Comparison of ENCODE assay signal across 8 mouse cellular contexts in genomic region chr11:98850100-98851093, GRCm38 (mm10). TPM values are rescaled to one million over a fixed set of nuclear protein-coding genes. Genes with fewer than 3 reads are reported as not detected.
DNase-seq lines count a peak whose midpoint lies in the region; ATAC-seq and TF ChIP-seq lines count a peak whose summit lies in the region.

No protein-coding gene starts in this region.

- H3K4me3 ChIP-seq in embryonic facial prominence, embryonic 11.5 days (ENCODE audit: low read depth, low read length): no peak overlapping the region
- H3K4me3 ChIP-seq in hindbrain, postnatal 0 days (ENCODE audit: low read length): 0 out of 2 replicates have a peak overlapping the region, but pooled peaks have one; percentile 6
- H3K4me3 ChIP-seq in neural tube, embryonic 15.5 days (replicated peaks): peak overlapping the region; percentile 25

- intact Hi-C loops in left cerebral cortex, postnatal 4 days (cut with DNase I): no loop called here

- no peak overlapping the region; the same call in 1 of the 2 replicates for H3K9ac ChIP-seq in embryonic facial prominence, embryonic 11.5 days (replicated peaks; ENCODE audit: low read length)
- H3K9ac ChIP-seq in hindbrain, postnatal 0 days (replicated peaks; ENCODE audit: low read length): 0 out of 2 replicates have a peak overlapping the region, but pooled peaks have one; percentile 13
- H3K9ac ChIP-seq in neural tube, embryonic 15.5 days (replicated peaks): peak overlapping the region; percentile 29

- no peak overlapping the region for H3K4me2 ChIP-seq in embryonic facial prominence, embryonic 11.5 days (ENCODE audit: low read depth, low read length)
- H3K4me2 ChIP-seq in hindbrain, postnatal 0 days (ENCODE audit: low read depth, low read length): peak overlapping the region; percentile 38
- H3K4me2 ChIP-seq in neural tube, embryonic 15.5 days: peak overlapping the region; percentile 49

- peak; percentile 69 for DNase-seq in left cerebral cortex, postnatal 4 days
- DNase-seq in left cerebral cortex, adult 11 months (ENCODE audit: low spot score): no peak
- peak; percentile 25 for DNase-seq in embryonic facial prominence, embryonic 11.5 days (ENCODE audit: low spot score)
- DNase-seq in hindbrain, postnatal 0 days (ENCODE audit: low spot score): peak; percentile 78
- DNase-seq in kidney, adult 18-20 months: no peak
- no peak for DNase-seq in yolk sac, embryonic 10.5 days (ENCODE audit: low spot score)
- DNase-seq in heart, adult 11 months: no peak

- no peak for ATAC-seq in embryonic facial prominence, embryonic 11.5 days (replicated peaks; ENCODE audit: insufficient number of reproducible peaks, low FRiP score, low TSS enrichment, low read depth)
- ATAC-seq in hindbrain, postnatal 0 days: peak; percentile 34; the same call in 1 of the 2 replicates
- peak; percentile 68 for ATAC-seq in neural tube, embryonic 15.5 days (ENCODE audit: low FRiP score)

- H3K27ac ChIP-seq in embryonic facial prominence, embryonic 11.5 days (replicated peaks; ENCODE audit: low read depth, low read length): no peak overlapping the region
- H3K27ac ChIP-seq in hindbrain, postnatal 0 days: peak overlapping the region; percentile 41; the same call in 1 of the 2 replicates
- peak overlapping the region; percentile 51 for H3K27ac ChIP-seq in neural tube, embryonic 15.5 days (replicated peaks)

- H3K4me1 ChIP-seq in embryonic facial prominence, embryonic 11.5 days (ENCODE audit: control insufficient read depth, insufficient read depth, low read length): peaks cover 5% of the 10 kb centered on the region; the same call in 1 of the 2 replicates
- H3K4me1 ChIP-seq in hindbrain, postnatal 0 days (ENCODE audit: insufficient read depth, low read length): peaks cover 21% of the 10 kb centered on the region
- peaks cover 24% of the 10 kb centered on the region for H3K4me1 ChIP-seq in neural tube, embryonic 15.5 days

- H3K36me3 ChIP-seq in embryonic facial prominence, embryonic 11.5 days (replicated peaks; ENCODE audit: control insufficient read depth, insufficient read depth, low read depth, low read length): no peaks in the 10 kb centered on the region
- peaks cover 3% of the 10 kb centered on the region; the same call in 1 of the 2 replicates for H3K36me3 ChIP-seq in hindbrain, postnatal 0 days (ENCODE audit: insufficient read depth, low read length)
- H3K36me3 ChIP-seq in neural tube, embryonic 15.5 days: peaks cover 18% of the 10 kb centered on the region

- H3K9me3 ChIP-seq in embryonic facial prominence, embryonic 11.5 days (replicated peaks; ENCODE audit: control insufficient read depth, low read length): no peaks in the 10 kb centered on the region
- no peaks in the 10 kb centered on the region for H3K9me3 ChIP-seq in hindbrain, postnatal 0 days (ENCODE audit: low read length)
- H3K9me3 ChIP-seq in neural tube, embryonic 15.5 days (replicated peaks): no peaks in the 10 kb centered on the region

- H3K27me3 ChIP-seq in embryonic facial prominence, embryonic 11.5 days (ENCODE audit: control insufficient read depth, insufficient read depth, low read length): no peaks in the 10 kb centered on the region
- H3K27me3 ChIP-seq in hindbrain, postnatal 0 days (ENCODE audit: insufficient read depth, low read length): no peaks in the 10 kb centered on the region
- no peaks in the 10 kb centered on the region for H3K27me3 ChIP-seq in neural tube, embryonic 15.5 days (replicated peaks)

- 64% methylated on average over 26 of the region's 26 CpGs for WGBS in embryonic facial prominence, embryonic 11.5 days
- WGBS in hindbrain, postnatal 0 days: 46% methylated on average over 26 of the region's 26 CpGs
- 55% methylated on average over 26 of the region's 26 CpGs for WGBS in neural tube, embryonic 15.5 days

- TF ChIP-seq CTCF in hindbrain, postnatal 0 days (IDR thresholded peaks at IDR 0.05; ENCODE audit: low read depth): no peak

RNA-seq across cellular contexts. Expression of gene Wipf2, which starts 13.0 kb away (rescaled TPM):
- 10 to 100 TPM; 22.1 to 24.3 TPM for total RNA-seq in left cerebral cortex, postnatal 4 days (2021)
- polyA plus RNA-seq in embryonic facial prominence, embryonic 11.5 days (2014; fragmentation: Nextera tagmentation; extraction: Ambion mirVana): 4.4 and 4.6 TPM in 2 replicates
- 8.1 and 10.4 TPM in 2 replicates for total RNA-seq in hindbrain, postnatal 0 days (2014; rRNA removed)
- polyA plus RNA-seq in hindbrain, postnatal 0 days (2015; fragmentation: Nextera tagmentation; extraction: Ambion mirVana): 3.5 and 3.7 TPM in 2 replicates
- polyA plus RNA-seq in neural tube, embryonic 15.5 days (2015; fragmentation: Nextera tagmentation; extraction: Ambion mirVana): 3.9 and 4.8 TPM in 2 replicates

RNA-seq across cellular contexts. Expression of gene Rapgefl1, which starts 13.8 kb away (rescaled TPM):
- 10 to 100 TPM; 87.3 to 91.8 TPM for total RNA-seq in left cerebral cortex, postnatal 4 days (2021)
- polyA plus RNA-seq in embryonic facial prominence, embryonic 11.5 days (2014; fragmentation: Nextera tagmentation; extraction: Ambion mirVana): 1.1 TPM in 2 replicates
- total RNA-seq in hindbrain, postnatal 0 days (2014; rRNA removed): 29.5 and 44.1 TPM in 2 replicates
- 11.0 TPM in 2 replicates for polyA plus RNA-seq in hindbrain, postnatal 0 days (2015; fragmentation: Nextera tagmentation; extraction: Ambion mirVana)
- polyA plus RNA-seq in neural tube, embryonic 15.5 days (2015; fragmentation: Nextera tagmentation; extraction: Ambion mirVana): 12.5 and 13.7 TPM in 2 replicates

RNA-seq across cellular contexts. Expression of gene Casc3, which starts 45.7 kb away (rescaled TPM):
- total RNA-seq in left cerebral cortex, postnatal 4 days (2021): 10 to 100 TPM; 61.0 to 67.1 TPM
- polyA plus RNA-seq in embryonic facial prominence, embryonic 11.5 days (2014; fragmentation: Nextera tagmentation; extraction: Ambion mirVana): 41.9 and 44.3 TPM in 2 replicates
- total RNA-seq in hindbrain, postnatal 0 days (2014; rRNA removed): 24.4 and 74.0 TPM in 2 replicates
- 35.4 and 35.7 TPM in 2 replicates for polyA plus RNA-seq in hindbrain, postnatal 0 days (2015; fragmentation: Nextera tagmentation; extraction: Ambion mirVana)
- polyA plus RNA-seq in neural tube, embryonic 15.5 days (2015; fragmentation: Nextera tagmentation; extraction: Ambion mirVana): 44.3 and 46.8 TPM in 2 replicates

RNA-seq across cellular contexts. Expression of gene Msl1, which starts 55.1 kb away (rescaled TPM):
- 100 to 1,000 TPM; 163 to 166 TPM for total RNA-seq in left cerebral cortex, postnatal 4 days (2021)
- polyA plus RNA-seq in embryonic facial prominence, embryonic 11.5 days (2014; fragmentation: Nextera tagmentation; extraction: Ambion mirVana): 20.2 and 22.0 TPM in 2 replicates
- total RNA-seq in hindbrain, postnatal 0 days (2014; rRNA removed): 77.7 and 94.3 TPM in 2 replicates
- 25.0 and 25.4 TPM in 2 replicates for polyA plus RNA-seq in hindbrain, postnatal 0 days (2015; fragmentation: Nextera tagmentation; extraction: Ambion mirVana)
- polyA plus RNA-seq in neural tube, embryonic 15.5 days (2015; fragmentation: Nextera tagmentation; extraction: Ambion mirVana): 27.5 and 30.1 TPM in 2 replicates

RNA-seq across cellular contexts. Expression of gene Cdc6, which starts 57.2 kb away (rescaled TPM):
- 1 to 10 TPM; 1.4 to 1.8 TPM for total RNA-seq in left cerebral cortex, postnatal 4 days (2021)
- polyA plus RNA-seq in embryonic facial prominence, embryonic 11.5 days (2014; fragmentation: Nextera tagmentation; extraction: Ambion mirVana): 55.4 and 57.1 TPM in 2 replicates
- total RNA-seq in hindbrain, postnatal 0 days (2014; rRNA removed): 2.5 and 4.6 TPM in 2 replicates
- 3.0 and 3.4 TPM in 2 replicates for polyA plus RNA-seq in hindbrain, postnatal 0 days (2015; fragmentation: Nextera tagmentation; extraction: Ambion mirVana)
- polyA plus RNA-seq in neural tube, embryonic 15.5 days (2015; fragmentation: Nextera tagmentation; extraction: Ambion mirVana): 3.8 and 12.0 TPM in 2 replicates

Comparison
In these comparisons a context has a peak if more than half of its experiments do, and no peak if none do; other contexts are left out.
1. DNase-seq: peak in left cerebral cortex, postnatal 4 days (single experiment), embryonic facial prominence, embryonic 11.5 days (single experiment) and hindbrain, postnatal 0 days (single experiment); none in left cerebral cortex, adult 11 months (single experiment), kidney, adult 18-20 months (single experiment), yolk sac, embryonic 10.5 days (single experiment) and heart, adult 11 months (single experiment).